Mouse (Mus musculus) hindbrain, embryonic 11.5 days (tissue): ENCODE results near the gene Thrsp. TPM values are rescaled to one million over a fixed set of nuclear protein-coding genes. Genes with fewer than 3 reads are reported as not detected.
"Not testable (repeated sequence)": the region's sequence is repeated elsewhere in the genome, so short reads cannot be mapped to it uniquely, and the experiment has no call there.

Experiments
- ATAC-seq: fragments of 200-750 bp; cut with Nextera tagmentation; 2 replicates; pipeline ENCODE4 v1.8.0; 2017; ENCODE audit warnings: mild to moderate bottlenecking, moderate TSS enrichment, moderate library complexity; ENCODE audit not compliant: low FRiP score
- DNase-seq: peaks from one replicate; pipeline ENCODE4 v3.0.0-alpha.2; 2015; ENCODE audit warnings: low spot score
- H3K27ac ChIP-seq: fragments of 300-500 bp; sonication (generic); 2 replicates; pipeline ENCODE4 v1.5.1; 2014; ENCODE audit warnings: mild to moderate bottlenecking, low read depth, low read length
- H3K27me3 ChIP-seq: fragments of 300-500 bp; sonication (generic); 2 replicates; pipeline ENCODE4 v1.6.1; 2014; ENCODE audit warnings: mild to moderate bottlenecking, low read length, moderate library complexity, mixed read lengths; ENCODE audit not compliant: control insufficient read depth, insufficient read depth
- H3K36me3 ChIP-seq: fragments of 300-500 bp; sonication (generic); 2 replicates; pipeline ENCODE4 v1.6.1; 2014; ENCODE audit warnings: mild to moderate bottlenecking, low read length, moderate library complexity, mixed read lengths; ENCODE audit not compliant: control insufficient read depth, insufficient read depth
- H3K4me1 ChIP-seq: fragments of 300-500 bp; sonication (generic); replicated peaks from 2 replicates; pipeline ENCODE4 v1.6.1; 2014; ENCODE audit warnings: low read length, mixed read lengths; ENCODE audit not compliant: control insufficient read depth, insufficient read depth
- H3K4me2 ChIP-seq: fragments of 300-500 bp; sonication (generic); replicated peaks from 2 replicates; pipeline ENCODE4 v1.6.1; 2014; ENCODE audit warnings: mild to moderate bottlenecking, low read depth, low read length
- H3K4me3 ChIP-seq: fragments of 300-500 bp; sonication (generic); 2 replicates; pipeline ENCODE4 v1.5.1; 2014; ENCODE audit warnings: low read depth, low read length
- H3K9ac ChIP-seq: fragments of 300-500 bp; sonication (generic); 2 replicates; pipeline ENCODE4 v1.6.1; 2014; ENCODE audit warnings: low read depth, low read length
- H3K9me3 ChIP-seq: fragments of 300-500 bp; sonication (generic); 2 replicates; pipeline ENCODE4 v1.6.1; 2016; ENCODE audit warnings: low read length; ENCODE audit not compliant: control insufficient read depth
- WGBS: fragments of 180-500 bp; shearing (Covaris S2); extraction: QIAGEN DNeasy Blood & Tissue Kit; methylation state at CpG from one replicate; pipeline ENCODE4 v1.1.7; 2014; 5-methylcytosine and 5-hydroxymethylcytosine counted together
- polyA plus RNA-seq: library from polyadenylated mRNA; unstranded; fragments of >200 nt; fragmentation: Nextera tagmentation; extraction: Ambion mirVana; gene quantifications from 2 replicates; pipeline ENCODE4 v1.2.1, GENCODE M21; 2014

Gene Thrsp
- polyA plus RNA-seq, 1 experiment from 2014 or later, result 0.17 TPM

GRCm38 (mm10) chr7:97438986-97439385 is 21.5 kb upstream of the Thrsp start:
- no peak overlapping the region for H3K27ac ChIP-seq
- no peaks in the 10 kb centered on the region for H3K9me3 ChIP-seq
- H3K36me3 ChIP-seq, result no peaks in the 10 kb centered on the region
- ATAC-seq (no peak), DNase-seq (no peak)
- H3K9ac ChIP-seq, result no peak overlapping the region
- H3K4me1 ChIP-seq, result no peaks in the 10 kb centered on the region
- no peak overlapping the region for H3K4me2 ChIP-seq
- H3K27me3 ChIP-seq, result no peaks in the 10 kb centered on the region
- H3K4me3 ChIP-seq, result no peak overlapping the region

- Histone ChIP-seq H3K4me2 (no peak overlapping the region), H3K4me3 (no peak overlapping the region), H3K9me3 (no peaks in the 10 kb centered on the region), H3K27ac (no peak overlapping the region), H3K9ac (no peak overlapping the region), H3K36me3 (no peaks in the 10 kb centered on the region), H3K4me1 (no peaks in the 10 kb centered on the region; the same call in 1 of the 2 replicates), H3K27me3 (no peaks in the 10 kb centered on the region)
- DNase-seq (no peak), ATAC-seq (no peak)
- 87% methylated on average over 10 of the region's 10 CpGs for WGBS
These were observed 17.0 kb upstream of the Thrsp start for GRCm38 (mm10) chr7:97434517-97434916.

DNA sequence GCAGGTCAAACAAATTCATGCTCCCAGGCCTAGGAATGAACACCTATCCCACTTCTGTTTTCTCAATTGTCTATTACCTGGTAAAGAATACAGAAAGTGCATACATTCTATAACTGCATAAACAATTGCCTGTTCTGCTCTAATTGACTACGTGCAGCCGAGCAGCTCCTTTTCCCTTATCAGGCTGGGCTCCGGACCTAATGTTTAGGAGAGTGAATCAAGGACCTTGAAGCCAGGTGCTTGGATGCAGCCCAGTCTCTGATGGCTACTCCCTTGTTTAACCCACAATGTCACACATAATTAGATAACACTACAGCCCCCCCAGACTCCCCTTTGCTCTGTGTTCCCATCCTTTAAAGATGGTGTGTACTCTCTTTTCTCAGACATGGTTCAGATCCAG is 16.0 kb upstream of the Thrsp start:
- not testable (repeated sequence) for ATAC-seq, H3K9ac ChIP-seq, H3K4me1 ChIP-seq, H3K4me2 ChIP-seq, H3K9me3 ChIP-seq, H3K4me3 ChIP-seq, H3K36me3 ChIP-seq, H3K27ac ChIP-seq, DNase-seq, H3K27me3 ChIP-seq
- WGBS, result 84% methylated on average over 3 of the region's 3 CpGs

DNA sequence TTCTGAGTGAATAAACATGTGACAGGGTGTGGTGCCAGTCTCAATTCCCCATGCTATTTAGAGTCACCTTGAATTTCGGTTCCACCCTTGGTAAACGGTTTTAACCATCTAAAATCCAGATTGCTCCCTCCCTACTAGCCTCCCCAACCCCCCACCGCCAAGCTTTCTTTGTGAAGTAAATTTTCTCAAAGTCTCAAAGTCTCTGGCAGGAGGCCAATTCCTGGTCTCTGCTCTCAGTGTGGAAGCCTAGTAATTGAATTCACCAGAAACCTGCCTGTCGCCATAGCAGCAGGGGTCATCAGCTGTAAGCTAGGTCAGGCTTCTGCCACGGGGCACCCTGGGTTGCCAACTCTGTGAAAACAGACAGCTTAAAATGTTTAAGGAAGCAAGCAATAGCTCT is 12.2 kb upstream of the Thrsp start:
- Histone ChIP-seq H3K9me3 (no peaks in the 10 kb centered on the region), H3K36me3 (no peaks in the 10 kb centered on the region), H3K9ac (no peak overlapping the region), H3K4me3 (no peak overlapping the region), H3K27me3 (no peaks in the 10 kb centered on the region), H3K4me1 (no peaks in the 10 kb centered on the region; the same call in 1 of the 2 replicates), H3K27ac (0 out of 2 replicates have a peak overlapping the region, but pooled peaks have one; percentile 47), H3K4me2 (no peak overlapping the region)
- ATAC-seq (peak; percentile 83), DNase-seq (peak; percentile 86)
- WGBS, result under 1% methylated on average over 5 of the region's 5 CpGs

- Histone ChIP-seq H3K27me3 (no peaks in the 10 kb centered on the region), H3K27ac (no peak overlapping the region), H3K4me2 (no peak overlapping the region), H3K4me1 (no peaks in the 10 kb centered on the region; the same call in 1 of the 2 replicates), H3K36me3 (no peaks in the 10 kb centered on the region), H3K9ac (no peak overlapping the region), H3K4me3 (no peak overlapping the region), H3K9me3 (no peaks in the 10 kb centered on the region)
- WGBS, result 87% methylated on average over 5 of the region's 5 CpGs
- DNase-seq (no peak), ATAC-seq (no peak)
These were observed 10.4 kb upstream of the Thrsp start for GRCm38 (mm10) chr7:97427778-97428420.

DNA sequence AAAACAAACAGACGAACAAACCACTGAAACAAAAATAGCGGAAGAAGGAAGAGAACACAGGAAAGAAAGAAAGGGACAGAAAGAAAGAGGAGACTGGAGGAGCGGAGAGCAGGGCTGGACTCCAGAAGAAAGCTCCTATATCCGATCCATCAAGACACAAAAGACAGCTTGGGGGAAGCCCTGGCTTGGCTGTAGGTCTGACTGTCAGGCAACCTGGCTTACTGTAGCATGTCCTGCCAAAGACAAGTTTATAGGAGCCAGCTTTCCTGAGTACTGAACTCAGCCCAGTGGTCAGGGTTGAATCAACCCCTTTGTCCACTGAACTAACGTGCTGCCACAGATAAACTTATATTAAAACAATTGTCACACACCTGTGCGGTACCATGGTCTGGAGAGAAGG is 9.8 kb upstream of the Thrsp start:
- DNase-seq (no peak), ATAC-seq (no peak)
- Histone ChIP-seq H3K4me1 (no peaks in the 10 kb centered on the region; the same call in 1 of the 2 replicates), H3K4me3 (no peak overlapping the region), H3K36me3 (no peaks in the 10 kb centered on the region), H3K9ac (no peak overlapping the region), H3K27me3 (no peaks in the 10 kb centered on the region), H3K27ac (no peak overlapping the region), H3K4me2 (no peak overlapping the region), H3K9me3 (no peaks in the 10 kb centered on the region)
- WGBS, result 85% methylated on average over 6 of the region's 6 CpGs

- no peak for ATAC-seq
- Histone ChIP-seq H3K36me3 (no peaks in the 10 kb centered on the region), H3K9me3 (no peaks in the 10 kb centered on the region), H3K27ac (no peak overlapping the region), H3K9ac (no peak overlapping the region), H3K4me1 (no peaks in the 10 kb centered on the region; the same call in 1 of the 2 replicates), H3K4me2 (no peak overlapping the region), H3K4me3 (no peak overlapping the region), H3K27me3 (no peaks in the 10 kb centered on the region)
- WGBS, result 74% methylated on average over 6 of the region's 6 CpGs
- no peak for DNase-seq
These were observed 9.0 kb upstream of the Thrsp start for GRCm38 (mm10) chr7:97426566-97426965.

- no peaks in the 10 kb centered on the region for H3K9me3 ChIP-seq
- no peak overlapping the region for H3K4me3 ChIP-seq
- no peak overlapping the region for H3K27ac ChIP-seq
- ATAC-seq (peak; percentile 80), DNase-seq (peak; percentile 94)
- 9% methylated on average over 12 of the region's 12 CpGs for WGBS
- H3K36me3 ChIP-seq, result no peaks in the 10 kb centered on the region
- H3K27me3 ChIP-seq, result no peaks in the 10 kb centered on the region
- H3K4me1 ChIP-seq, result no peaks in the 10 kb centered on the region; the same call in 1 of the 2 replicates
- no peak overlapping the region for H3K4me2 ChIP-seq
- H3K9ac ChIP-seq, result no peak overlapping the region
These were observed 7.2 kb upstream of the Thrsp start for GRCm38 (mm10) chr7:97424621-97425245.

GRCm38 (mm10) chr7:97423754-97424153 is 6.2 kb upstream of the Thrsp start:
- Histone ChIP-seq H3K9ac (no peak overlapping the region), H3K4me3 (no peak overlapping the region), H3K9me3 (no peaks in the 10 kb centered on the region), H3K4me1 (no peaks in the 10 kb centered on the region), H3K4me2 (no peak overlapping the region), H3K27me3 (no peaks in the 10 kb centered on the region), H3K36me3 (no peaks in the 10 kb centered on the region), H3K27ac (no peak overlapping the region)
- no peak for ATAC-seq
- no peak for DNase-seq
- 45% methylated on average over 5 of the region's 5 CpGs for WGBS
